8 mouse cellular contexts compared by ENCODE assay signal in the genomic region with DNA sequence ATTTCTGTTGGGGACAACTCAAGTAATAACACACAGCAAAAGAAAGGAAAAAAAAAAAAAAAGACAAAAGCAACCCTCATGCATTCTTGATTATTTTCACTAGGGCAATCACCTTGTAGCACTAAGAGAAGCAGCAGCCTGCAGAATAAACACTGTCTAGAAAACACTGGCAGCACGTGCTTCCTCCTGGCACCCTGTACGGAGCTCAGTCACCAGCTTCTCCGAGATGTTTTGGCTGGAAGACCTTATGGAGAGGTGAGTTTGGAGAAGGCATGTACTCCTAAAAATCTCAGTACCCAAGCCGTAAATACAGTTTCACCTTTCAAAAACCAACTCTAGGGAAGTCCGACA.
DNase-seq lines count a peak whose midpoint lies in the region; ATAC-seq and TF ChIP-seq lines count a peak whose summit lies in the region.

No protein-coding gene starts in this region.

- H3K27ac ChIP-seq in embryonic facial prominence, embryonic 11.5 days (replicated peaks; ENCODE audit: low read depth, low read length), result no peak overlapping the region
- H3K27ac ChIP-seq in hindbrain, embryonic 16.5 days (ENCODE audit: low read depth, low read length), result no peak overlapping the region
- peak overlapping the region; percentile 70 for H3K27ac ChIP-seq in liver, postnatal 0 days (ENCODE audit: low read depth)
- no peak overlapping the region for H3K27ac ChIP-seq in neural tube, embryonic 12.5 days

- ATAC-seq in frontal cortex, adult (ENCODE audit: low TSS enrichment), result peak; percentile 44
- ATAC-seq in embryonic facial prominence, embryonic 11.5 days (replicated peaks; ENCODE audit: insufficient number of reproducible peaks, low FRiP score, low TSS enrichment, low read depth), result no peak
- ATAC-seq in hindbrain, embryonic 16.5 days, result no peak; the same call in 1 of the 2 replicates
- no peak for ATAC-seq in liver, postnatal 0 days
- no peak for ATAC-seq in neural tube, embryonic 12.5 days (ENCODE audit: low FRiP score, low read depth)

- H3K9me3 ChIP-seq in embryonic facial prominence, embryonic 11.5 days (replicated peaks; ENCODE audit: control insufficient read depth, low read length), result no peaks in the 10 kb centered on the region
- no peaks in the 10 kb centered on the region for H3K9me3 ChIP-seq in hindbrain, embryonic 16.5 days (ENCODE audit: control insufficient read depth, low read length)
- no peaks in the 10 kb centered on the region for H3K9me3 ChIP-seq in liver, postnatal 0 days (ENCODE audit: low read length)
- H3K9me3 ChIP-seq in neural tube, embryonic 12.5 days, result no peaks in the 10 kb centered on the region

- H3K4me2 ChIP-seq in embryonic facial prominence, embryonic 11.5 days (ENCODE audit: low read depth, low read length), result peak overlapping the region; percentile 53
- H3K4me2 ChIP-seq in hindbrain, embryonic 16.5 days (ENCODE audit: low read length), result peak overlapping the region; percentile 59
- H3K4me2 ChIP-seq in liver, postnatal 0 days (ENCODE audit: low read depth, low read length), result peak overlapping the region; percentile 84
- peak overlapping the region; percentile 68 for H3K4me2 ChIP-seq in neural tube, embryonic 12.5 days (replicated peaks)

- no peaks in the 10 kb centered on the region for H3K27me3 ChIP-seq in embryonic facial prominence, embryonic 11.5 days (ENCODE audit: control insufficient read depth, insufficient read depth, low read length)
- no peaks in the 10 kb centered on the region for H3K27me3 ChIP-seq in hindbrain, embryonic 16.5 days (replicated peaks; ENCODE audit: control insufficient read depth, insufficient read depth, low read length)
- no peaks in the 10 kb centered on the region for H3K27me3 ChIP-seq in liver, postnatal 0 days (ENCODE audit: insufficient read depth, low read length)
- H3K27me3 ChIP-seq in neural tube, embryonic 12.5 days (replicated peaks), result no peaks in the 10 kb centered on the region

- TF ChIP-seq EP300 in liver, postnatal 0 days (IDR thresholded peaks at IDR 0.05; ENCODE audit: low read depth), result no peak

- intact Hi-C loops in gastrocnemius, postnatal 14 days (cut with DNase I; ENCODE audit: low total_unique reads), result no loop called here

- H3K4me3 ChIP-seq in embryonic facial prominence, embryonic 11.5 days (ENCODE audit: low read depth, low read length), result peak overlapping the region; percentile 31
- H3K4me3 ChIP-seq in hindbrain, embryonic 16.5 days (ENCODE audit: low read length), result peak overlapping the region; percentile 32
- peak overlapping the region; percentile 57 for H3K4me3 ChIP-seq in liver, postnatal 0 days (ENCODE audit: low read depth, low read length)
- peak overlapping the region; percentile 34; the same call in 1 of the 2 replicates for H3K4me3 ChIP-seq in neural tube, embryonic 12.5 days

- no peak for TF ChIP-seq CTCF in liver, postnatal 0 days (IDR thresholded peaks at IDR 0.05; ENCODE audit: low read depth)

- no peaks in the 10 kb centered on the region for H3K4me1 ChIP-seq in embryonic facial prominence, embryonic 11.5 days (ENCODE audit: control insufficient read depth, insufficient read depth, low read length)
- peaks cover 8% of the 10 kb centered on the region for H3K4me1 ChIP-seq in hindbrain, embryonic 16.5 days (ENCODE audit: control insufficient read depth, insufficient read depth, low read depth, low read length)
- H3K4me1 ChIP-seq in liver, postnatal 0 days (ENCODE audit: insufficient read depth), result peaks cover 35% of the 10 kb centered on the region
- H3K4me1 ChIP-seq in neural tube, embryonic 12.5 days, result peaks cover 11% of the 10 kb centered on the region

- no peak for DNase-seq in frontal cortex, postnatal 25 days (ENCODE audit: low spot score in 2 of 2)
- DNase-seq in embryonic facial prominence, embryonic 11.5 days (ENCODE audit: low spot score), result no peak
- no peak for DNase-seq in liver, postnatal 0 days
- DNase-seq in gastrocnemius, postnatal 14 days, result no peak
- DNase-seq in urinary bladder, postnatal 10 days (ENCODE audit: low spot score), result no peak

- no peaks in the 10 kb centered on the region for H3K36me3 ChIP-seq in embryonic facial prominence, embryonic 11.5 days (replicated peaks; ENCODE audit: control insufficient read depth, insufficient read depth, low read depth, low read length)
- no peaks in the 10 kb centered on the region for H3K36me3 ChIP-seq in hindbrain, embryonic 16.5 days (ENCODE audit: control insufficient read depth, insufficient read depth, low read length)
- H3K36me3 ChIP-seq in liver, postnatal 0 days (replicated peaks; ENCODE audit: insufficient read depth, low read length), result no peaks in the 10 kb centered on the region
- H3K36me3 ChIP-seq in neural tube, embryonic 12.5 days, result no peaks in the 10 kb centered on the region

- 17% methylated on average over 5 of the region's 5 CpGs for WGBS in embryonic facial prominence, embryonic 11.5 days
- 42% methylated on average over 5 of the region's 5 CpGs for WGBS in hindbrain, embryonic 16.5 days
- 3% methylated on average over 5 of the region's 5 CpGs for WGBS in liver, postnatal 0 days (ENCODE audit: insufficient replicate concordance)
- 28% methylated on average over 5 of the region's 5 CpGs for WGBS in neural tube, embryonic 12.5 days

- peak overlapping the region; percentile 18; the same call in 1 of the 2 replicates for H3K9ac ChIP-seq in embryonic facial prominence, embryonic 11.5 days (replicated peaks; ENCODE audit: low read length)
- no peak overlapping the region for H3K9ac ChIP-seq in hindbrain, embryonic 16.5 days (ENCODE audit: low read depth, low read length)
- peak overlapping the region; percentile 75 for H3K9ac ChIP-seq in liver, postnatal 0 days (replicated peaks)
- H3K9ac ChIP-seq in neural tube, embryonic 12.5 days, result no peak overlapping the region

Comparison
In these comparisons a context has a peak if more than half of its experiments do, and no peak if none do; other contexts are left out.
1. H3K9ac ChIP-seq: peak in embryonic facial prominence, embryonic 11.5 days (single experiment) and liver, postnatal 0 days (single experiment); none in hindbrain, embryonic 16.5 days (single experiment) and neural tube, embryonic 12.5 days (single experiment).
2. Peak in every context shown above with its lines, with median percentiles within 50 percentile points of each other: H3K4me2 ChIP-seq and H3K4me3 ChIP-seq.